Mouse (Mus musculus) bone marrow, adult 2 months (tissue): ENCODE measurements around the gene Fto.

ENCODE experiments used
- CTCF ChIP-seq: fragments of 200-500 bp; IDR thresholded peaks from 2 replicates; pipeline ENCODE4 v1.5.1; 2011; ENCODE audit warnings: low read length, control low read depth; ENCODE audit not compliant: control insufficient read depth, insufficient read depth
- POLR2A ChIP-seq: fragments of 200-500 bp; IDR thresholded peaks from 2 replicates; pipeline ENCODE4 v1.6.1; 2011; ENCODE audit warnings: low read depth, mild to moderate bottlenecking, control low read depth, low read length, borderline replicate concordance; ENCODE audit not compliant: control insufficient read depth

- TF ChIP-seq POLR2A (no peak), CTCF (no peak)
Measured at GRCm38 (mm10) chr8:91509206-91509899, 196.0 kb downstream of the Fto start.
